In the genomic region with DNA sequence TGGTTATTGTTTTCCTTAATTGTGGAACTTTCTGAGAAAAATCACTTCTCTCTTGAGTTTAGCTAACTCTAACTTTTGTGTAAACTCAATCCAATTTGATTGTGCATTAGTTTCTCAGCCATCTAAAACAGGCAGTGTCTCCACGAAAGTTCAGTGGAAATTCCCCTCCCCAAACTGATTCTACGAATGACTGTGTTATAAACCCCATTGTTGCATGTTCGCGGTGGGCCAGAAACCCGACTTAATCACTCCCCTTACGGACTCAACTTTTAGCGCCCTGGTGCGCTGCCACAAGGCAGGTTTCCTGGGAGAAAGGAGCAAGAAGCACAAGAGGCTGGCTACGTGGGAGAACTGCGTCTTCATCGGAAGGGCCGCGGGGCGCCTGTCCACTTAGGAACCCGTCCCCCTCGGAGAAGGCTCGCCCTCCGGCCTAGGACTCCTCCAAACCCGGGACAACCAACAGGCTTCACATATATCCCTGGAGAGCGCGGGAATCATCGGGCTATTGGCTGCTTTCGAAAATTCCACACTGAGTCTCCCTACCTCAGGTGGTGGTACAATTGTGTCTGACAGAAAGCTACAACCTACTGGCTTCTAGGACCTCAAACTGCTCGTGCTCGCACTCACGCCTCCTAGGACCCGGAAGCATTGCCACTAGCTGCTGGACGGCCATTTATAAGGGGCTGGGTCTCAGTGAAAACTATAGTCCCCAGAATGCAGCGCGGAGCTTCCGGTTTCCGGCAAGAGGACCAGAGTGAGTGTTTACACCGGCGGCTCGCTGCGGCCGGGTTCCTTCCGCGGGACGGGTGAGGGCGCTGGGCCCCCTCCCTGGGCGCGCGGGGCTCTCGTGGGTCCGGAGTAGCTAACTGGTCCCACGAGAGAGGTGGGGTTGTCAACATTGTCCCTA, we compare ENCODE assay signal across 8 mouse cellular contexts. TPM values are rescaled to one million over a fixed set of nuclear protein-coding genes. Genes with fewer than 3 reads are reported as not detected.
DNase-seq lines count a peak whose midpoint lies in the region; ATAC-seq and TF ChIP-seq lines count a peak whose summit lies in the region.

A gene (plus strand): TSS at position 726 of the 907 bp plus-strand sequence.

- peak within 1 kb of the TSS; percentile 84 for H3K27ac ChIP-seq in embryonic facial prominence, embryonic 14.5 days (replicated peaks; ENCODE audit: low read depth, low read length)
- peak within 1 kb of the TSS; percentile 83 for H3K27ac ChIP-seq in heart, adult 2 months
- H3K27ac ChIP-seq in limb, embryonic 13.5 days, result peak within 1 kb of the TSS; percentile 86
- H3K27ac ChIP-seq in midbrain, embryonic 16.5 days (ENCODE audit: low read length), result peak within 1 kb of the TSS; percentile 81

- peak within 1 kb of the TSS; percentile 77 for H3K9ac ChIP-seq in embryonic facial prominence, embryonic 14.5 days (ENCODE audit: low read depth, low read length)
- peak within 1 kb of the TSS; percentile 92 for H3K9ac ChIP-seq in heart, adult 2 months (ENCODE audit: low read depth, low read length)
- H3K9ac ChIP-seq in limb, embryonic 13.5 days, result peak within 1 kb of the TSS; percentile 83
- H3K9ac ChIP-seq in midbrain, embryonic 16.5 days (ENCODE audit: low read depth, low read length), result peak within 1 kb of the TSS; percentile 83

- no peaks in the 10 kb centered on the region for H3K27me3 ChIP-seq in embryonic facial prominence, embryonic 14.5 days (replicated peaks; ENCODE audit: control insufficient read depth, insufficient read depth, low read length)
- H3K27me3 ChIP-seq in heart, adult 2 months (ENCODE audit: control insufficient read depth, insufficient read depth, low read length), result no peaks in the 10 kb centered on the region
- no peaks in the 10 kb centered on the region for H3K27me3 ChIP-seq in limb, embryonic 13.5 days
- 0 out of 2 replicates have a peak, but pooled peaks cover 2% of the 10 kb centered on the region for H3K27me3 ChIP-seq in midbrain, embryonic 16.5 days (ENCODE audit: control insufficient read depth, insufficient read depth, low read depth, low read length)

- TF ChIP-seq CTCF in heart, adult 2 months (IDR thresholded peaks at IDR 0.05), result peak; percentile 26; the same call in 1 of the 2 replicates

- intact Hi-C loops in heart, adult 2 months (cut with DNase I), result loop anchor here (2.0 kb wide), 3 partner anchors 24 to 146 kb away; a partner anchor contains a TSS

- no peaks in the 10 kb centered on the region for H3K9me3 ChIP-seq in embryonic facial prominence, embryonic 14.5 days (ENCODE audit: control insufficient read depth, low read length)
- H3K9me3 ChIP-seq in limb, embryonic 13.5 days, result no peaks in the 10 kb centered on the region
- no peaks in the 10 kb centered on the region for H3K9me3 ChIP-seq in midbrain, embryonic 16.5 days (replicated peaks; ENCODE audit: control insufficient read depth, low read length, poor library complexity, severe bottlenecking)

- no peaks in the 10 kb centered on the region for H3K79me2 ChIP-seq in heart, adult 2 months (replicated peaks; ENCODE audit: control insufficient read depth, insufficient read depth, low read length)

- H3K4me3 ChIP-seq in embryonic facial prominence, embryonic 14.5 days (ENCODE audit: low read depth, low read length), result peak within 1 kb of the TSS; percentile 74
- H3K4me3 ChIP-seq in heart, adult 2 months, result peak within 1 kb of the TSS; percentile 78
- H3K4me3 ChIP-seq in limb, embryonic 13.5 days, result peak within 1 kb of the TSS; percentile 76
- H3K4me3 ChIP-seq in midbrain, embryonic 16.5 days (ENCODE audit: low read depth, low read length), result peak within 1 kb of the TSS; percentile 72

- peaks cover 11% of the 10 kb centered on the region; the same call in 1 of the 2 replicates for H3K4me1 ChIP-seq in embryonic facial prominence, embryonic 14.5 days (ENCODE audit: control insufficient read depth, insufficient read depth, low read length)
- H3K4me1 ChIP-seq in heart, adult 2 months (ENCODE audit: control insufficient read depth, insufficient read depth, low read length), result peaks cover 5% of the 10 kb centered on the region; the same call in 1 of the 2 replicates
- H3K4me1 ChIP-seq in limb, embryonic 13.5 days, result peaks cover 11% of the 10 kb centered on the region
- H3K4me1 ChIP-seq in midbrain, embryonic 16.5 days (ENCODE audit: control insufficient read depth, insufficient read depth, low read length), result peaks cover 14% of the 10 kb centered on the region

- peak; percentile 99 for ATAC-seq in embryonic facial prominence, embryonic 14.5 days (ENCODE audit: low read depth)
- ATAC-seq in limb, embryonic 13.5 days (ENCODE audit: low FRiP score, low read depth), result peak; percentile 97
- ATAC-seq in midbrain, embryonic 16.5 days, result peak; percentile 95

- 0 out of 2 replicates have a peak, but pooled peaks have one; percentile 72 for TF ChIP-seq EP300 in heart, adult 2 months (IDR thresholded peaks at IDR 0.05; ENCODE audit: insufficient read depth, low read depth, low read length)

- WGBS in embryonic facial prominence, embryonic 14.5 days, result 1% methylated on average over 47 of the region's 47 CpGs
- WGBS in heart, adult 2 months, result 2% methylated on average over 47 of the region's 47 CpGs
- WGBS in limb, embryonic 13.5 days, result under 1% methylated on average over 47 of the region's 47 CpGs
- WGBS in midbrain, embryonic 16.5 days, result under 1% methylated on average over 47 of the region's 47 CpGs

- H3K4me2 ChIP-seq in embryonic facial prominence, embryonic 14.5 days (ENCODE audit: low read depth, low read length), result peak within 1 kb of the TSS; percentile 90
- peak within 1 kb of the TSS; percentile 83 for H3K4me2 ChIP-seq in limb, embryonic 13.5 days (replicated peaks)
- H3K4me2 ChIP-seq in midbrain, embryonic 16.5 days (ENCODE audit: low read length), result peak within 1 kb of the TSS; percentile 75

- H3K36me3 ChIP-seq in embryonic facial prominence, embryonic 14.5 days (ENCODE audit: control insufficient read depth, insufficient read depth, low read length), result 0 out of 2 replicates have a peak, but pooled peaks cover 1% of the 10 kb centered on the region
- H3K36me3 ChIP-seq in heart, adult 2 months (ENCODE audit: control insufficient read depth, insufficient read depth, low read length), result peaks cover 4% of the 10 kb centered on the region
- peaks cover 19% of the 10 kb centered on the region for H3K36me3 ChIP-seq in limb, embryonic 13.5 days
- peaks cover 2% of the 10 kb centered on the region; the same call in 1 of the 2 replicates for H3K36me3 ChIP-seq in midbrain, embryonic 16.5 days (ENCODE audit: control insufficient read depth, insufficient read depth, low read length)

- peak; percentile 96 for DNase-seq in 3T3-L1 (ENCODE audit: low read depth, low spot score)
- peak; percentile 67 to 83 for DNase-seq in adrenal gland, postnatal 4 days (ENCODE audit: low spot score in 2 of 2)
- DNase-seq in embryonic facial prominence, embryonic 14.5 days (ENCODE audit: low spot score), result peak; percentile 97
- peak; percentile 91 to 94 for DNase-seq in heart, adult 2 months
- DNase-seq in kidney, adult 8-10 months, result peak; percentile 93 to 94
- peak; percentile 79 to 92 for DNase-seq in spleen, postnatal 10 days (ENCODE audit: low spot score in 2 of 2)

- peak; percentile 93 for TF ChIP-seq POLR2A in heart, adult 2 months (IDR thresholded peaks at IDR 0.05; ENCODE audit: insufficient read depth, low read depth, low read length)

RNA-seq across cellular contexts. Expression of the gene that starts here (rescaled TPM):
- total RNA-seq in adrenal gland, postnatal 4 days (2021), result 10 to 100 TPM; 78.8 to 85.3 TPM
- polyA plus RNA-seq in embryonic facial prominence, embryonic 14.5 days (2014; fragmentation: Nextera tagmentation; extraction: Ambion mirVana), result 85.0 and 99.3 TPM in 2 replicates
- total RNA-seq in heart, adult 2 months (2021), result 10 to 100 TPM; 75.2 to 83.2 TPM
- polyA plus RNA-seq in heart, adult 2 months (2012; rRNA removed), result 139 and 142 TPM in 2 replicates
- 119 and 121 TPM in 2 replicates for polyA plus RNA-seq in limb, embryonic 13.5 days (2015; fragmentation: Nextera tagmentation; extraction: Ambion mirVana)
- 173 and 176 TPM in 2 replicates for polyA plus RNA-seq in midbrain, embryonic 16.5 days (2015; fragmentation: Nextera tagmentation; extraction: Ambion mirVana)

Comparison
In these comparisons a context has a peak if more than half of its experiments do, and no peak if none do; other contexts are left out.
1. Peak in every context shown above with its lines: DNase-seq, ATAC-seq, H3K4me3 ChIP-seq and H3K27ac ChIP-seq.